Mouse (Mus musculus): ENCODE data around the gene Ift20.

The Ift20 gene

DNA sequence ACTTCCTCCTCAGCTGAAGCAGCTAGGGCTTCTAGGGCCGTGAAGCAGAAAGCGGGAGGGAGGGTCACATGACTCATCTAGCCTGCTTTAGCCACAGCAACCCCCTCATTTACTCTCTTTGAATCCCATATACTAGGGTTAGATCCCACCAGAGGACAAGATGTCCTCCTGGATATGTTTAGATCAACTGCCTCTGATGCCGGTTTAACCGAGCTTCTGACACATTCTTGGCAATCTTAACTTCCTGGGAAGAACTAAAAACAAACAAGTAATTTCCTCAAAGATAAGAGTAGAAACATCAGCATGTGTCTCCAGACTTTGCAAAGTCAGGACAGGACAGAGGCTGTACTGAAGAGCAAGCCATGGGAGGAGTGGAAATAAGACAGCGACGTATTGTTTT lies 30.6 kb downstream of the Ift20 start:
- in situ Hi-C loops (cut with MseI, MboI): no loop called here

DNA sequence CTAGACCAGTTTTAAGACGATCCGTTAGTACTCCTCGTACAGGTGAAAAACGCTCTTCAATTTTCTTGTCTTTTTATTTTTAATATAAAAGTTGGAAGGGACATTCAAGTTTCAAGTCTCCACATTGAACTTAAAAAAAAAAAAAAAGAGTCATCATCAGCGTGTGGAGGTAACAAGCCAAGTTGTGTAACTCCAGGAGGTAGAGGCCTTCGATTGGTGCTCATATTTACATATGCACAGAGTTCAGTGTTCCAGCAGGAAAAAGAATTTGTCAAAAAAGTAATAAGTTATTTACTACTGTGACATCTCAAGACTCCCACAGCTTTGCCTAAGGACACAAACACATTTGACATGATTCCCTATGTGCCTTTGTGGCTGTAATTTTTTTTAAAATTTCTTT lies 31.5 kb downstream of the Ift20 start:
- in situ Hi-C loops (cut with MseI, MboI): no loop called here

DNA sequence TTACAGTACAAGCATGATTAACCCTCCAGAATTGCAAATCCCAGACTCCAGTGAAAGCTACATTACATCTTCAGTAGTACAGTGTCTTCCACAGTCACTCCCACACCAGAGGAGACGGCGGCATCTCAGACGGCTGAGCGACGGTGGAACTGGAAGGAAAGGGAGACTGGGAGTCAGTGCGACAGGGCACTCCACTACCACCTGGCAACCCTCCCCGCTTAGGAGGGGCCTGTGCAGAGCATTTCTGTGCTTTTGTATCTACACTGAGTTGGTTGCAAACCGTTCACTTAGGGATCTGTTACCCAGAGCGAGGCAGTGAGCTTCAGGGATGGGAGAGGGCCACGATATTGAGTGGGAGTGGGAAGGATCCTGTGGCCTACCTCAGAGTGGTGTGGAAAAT lies 32.7 kb downstream of the Ift20 start:
- in situ Hi-C loops (cut with MseI, MboI): no loop called here

DNA sequence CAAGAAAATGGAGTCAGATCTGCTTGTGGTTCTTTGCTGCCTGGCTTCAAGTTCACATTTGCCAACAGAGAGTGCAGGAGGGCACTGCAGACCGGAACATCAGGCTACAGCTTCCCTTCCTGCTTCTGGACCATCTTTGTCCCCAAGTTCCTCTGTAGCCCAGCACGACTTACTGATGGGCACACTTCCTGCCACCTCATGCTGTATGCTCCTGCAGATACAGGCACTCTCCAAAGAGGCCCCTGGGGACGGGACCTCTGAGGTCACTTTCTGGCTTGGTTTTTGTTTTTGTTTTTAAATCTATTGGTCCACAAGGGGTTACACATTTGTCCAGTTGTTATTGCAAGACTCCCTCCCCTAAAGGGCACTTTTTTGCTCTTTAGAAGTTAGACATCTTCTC lies 33.6 kb downstream of the Ift20 start:
- in situ Hi-C loops (cut with MseI, MboI): loop anchor here in 1 of 2 experiments (10.0 kb wide), 1 partner anchor 255 kb away; the partner anchor contains the start of gene Lyrm9

DNA sequence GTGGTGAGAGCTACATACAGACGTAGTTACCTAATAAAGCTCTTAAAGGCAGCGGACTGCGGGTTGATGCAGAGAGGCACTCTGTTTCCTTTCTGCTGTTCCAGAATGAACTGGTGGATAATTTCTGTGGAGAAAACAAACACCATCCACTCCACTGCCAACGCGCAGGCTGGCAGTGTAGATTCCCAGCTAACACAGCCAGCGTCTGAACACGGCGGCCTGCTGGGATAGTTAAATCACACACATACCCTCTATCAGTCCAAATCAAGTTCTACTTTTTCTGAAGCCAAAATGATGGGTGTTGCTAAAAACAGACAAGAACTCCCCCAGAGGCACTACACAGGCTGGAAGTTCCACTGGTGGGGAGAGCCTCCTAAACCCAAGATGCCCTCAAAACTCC lies 35.3 kb downstream of the Ift20 start:
- in situ Hi-C loops (cut with MseI, MboI): loop anchor here in 1 of 2 experiments (10.0 kb wide), 1 partner anchor 253 kb away; the partner anchor contains the start of gene Lyrm9

DNA sequence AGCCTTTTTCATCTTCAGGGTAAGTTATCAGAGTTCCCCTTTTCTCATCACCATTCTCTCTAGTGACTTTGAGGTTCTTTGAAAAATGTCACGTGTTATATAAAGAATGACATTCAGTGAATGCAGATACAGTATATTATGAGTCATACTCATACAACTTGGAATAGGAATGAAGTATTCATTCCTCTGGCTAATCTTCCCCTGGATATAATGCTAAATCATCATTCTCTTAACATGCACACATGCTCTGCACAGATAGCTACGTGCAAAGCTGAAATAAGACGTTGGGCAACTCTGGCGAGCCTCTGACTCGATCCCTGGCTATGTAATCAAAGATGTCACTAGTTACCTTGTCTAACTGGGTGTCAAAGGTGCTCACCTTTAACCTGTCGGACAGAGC lies 35.7 kb downstream of the Ift20 start:
- in situ Hi-C loops (cut with MseI, MboI): loop anchor here in 1 of 2 experiments (10.0 kb wide), 1 partner anchor 253 kb away; the partner anchor contains the start of gene Lyrm9

DNA sequence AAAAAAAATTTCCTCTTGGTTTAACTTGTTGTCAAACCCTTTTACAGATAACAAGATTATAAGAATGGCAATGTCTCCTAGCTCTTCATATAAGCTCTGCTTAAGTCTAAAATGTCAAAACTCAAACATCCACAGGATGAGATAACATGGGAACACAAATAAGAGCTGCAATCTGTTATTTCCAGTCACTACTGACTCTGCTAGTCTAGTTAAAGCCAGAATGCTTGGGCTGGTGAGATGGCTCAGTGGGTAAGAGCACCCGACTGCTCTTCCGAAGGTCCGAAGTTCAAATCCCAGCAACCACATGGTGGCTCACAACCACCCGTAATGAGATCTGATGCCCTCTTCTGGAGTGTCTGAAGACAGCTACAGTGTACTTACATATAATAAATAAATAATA lies 37.9 kb downstream of the Ift20 start:
- in situ Hi-C loops (cut with MseI, MboI): loop anchor here in 1 of 2 experiments (10.0 kb wide), 1 partner anchor 251 kb away; the partner anchor contains the start of gene Lyrm9

DNA sequence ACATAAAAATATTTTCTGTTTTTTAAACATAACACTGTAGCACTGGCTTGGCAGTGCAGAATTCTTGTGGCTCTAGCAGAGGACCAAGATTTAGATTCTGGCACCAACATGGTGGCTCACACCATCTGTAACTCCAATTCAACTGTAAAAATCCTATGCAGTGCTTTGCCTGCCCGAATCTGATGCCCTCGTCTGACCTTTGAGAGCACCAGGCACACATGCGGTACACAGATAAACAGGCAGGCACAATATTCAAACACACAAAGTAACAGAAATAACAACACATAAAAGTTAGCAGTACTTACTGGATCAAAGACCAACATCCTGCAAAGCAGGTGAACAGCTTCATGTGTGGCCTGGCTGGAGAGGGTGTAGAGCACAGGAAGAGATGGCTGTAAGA lies 38.4 kb downstream of the Ift20 start:
- in situ Hi-C loops (cut with MseI, MboI): loop anchor here in 1 of 2 experiments (10.0 kb wide), 1 partner anchor 250 kb away; the partner anchor contains the start of gene Lyrm9

DNA sequence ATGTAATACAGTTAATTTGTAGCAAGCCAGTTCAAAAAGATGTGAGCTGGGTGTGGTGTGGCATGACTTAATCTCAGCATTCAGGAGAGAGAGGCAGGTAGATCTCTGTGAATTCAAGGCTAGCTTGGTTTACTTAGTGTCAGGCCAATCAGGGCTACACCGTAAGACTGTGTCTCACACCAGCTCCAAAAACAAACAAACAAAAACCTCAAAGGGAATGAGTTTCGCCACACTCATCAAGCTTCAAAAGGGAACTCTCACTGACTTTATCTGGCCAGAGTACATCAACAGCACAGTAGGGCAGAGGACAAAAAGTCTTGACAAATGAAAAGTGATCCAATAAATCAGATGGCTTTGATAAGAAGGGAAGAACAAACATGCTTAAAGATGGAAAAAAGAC lies 38.8 kb downstream of the Ift20 start:
- in situ Hi-C loops (cut with MseI, MboI): loop anchor here in 1 of 2 experiments (10.0 kb wide), 1 partner anchor 250 kb away; the partner anchor contains the start of gene Lyrm9

DNA sequence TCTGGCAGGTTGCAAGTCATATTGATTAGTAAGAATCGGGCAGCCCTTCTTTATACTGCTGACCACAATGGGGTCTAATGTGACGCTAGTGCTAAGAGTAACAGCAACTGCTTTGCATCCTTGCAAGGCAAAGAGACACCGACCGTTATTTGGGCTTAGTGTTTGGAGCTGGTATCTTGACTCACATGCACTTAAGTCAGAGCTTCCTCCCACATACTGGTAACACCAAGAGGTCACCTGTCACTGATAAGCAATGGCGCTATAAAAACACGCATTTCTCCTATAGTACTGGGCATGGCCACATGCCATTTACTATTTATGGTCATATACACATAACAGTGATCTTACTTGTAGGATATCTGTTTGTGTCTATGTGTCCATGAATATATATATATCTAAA lies 46.7 kb downstream of the Ift20 start:
- in situ Hi-C loops (cut with MseI, MboI): loop anchor here in 1 of 2 experiments (10.0 kb wide), 1 partner anchor 242 kb away; the partner anchor contains the start of gene Lyrm9

DNA sequence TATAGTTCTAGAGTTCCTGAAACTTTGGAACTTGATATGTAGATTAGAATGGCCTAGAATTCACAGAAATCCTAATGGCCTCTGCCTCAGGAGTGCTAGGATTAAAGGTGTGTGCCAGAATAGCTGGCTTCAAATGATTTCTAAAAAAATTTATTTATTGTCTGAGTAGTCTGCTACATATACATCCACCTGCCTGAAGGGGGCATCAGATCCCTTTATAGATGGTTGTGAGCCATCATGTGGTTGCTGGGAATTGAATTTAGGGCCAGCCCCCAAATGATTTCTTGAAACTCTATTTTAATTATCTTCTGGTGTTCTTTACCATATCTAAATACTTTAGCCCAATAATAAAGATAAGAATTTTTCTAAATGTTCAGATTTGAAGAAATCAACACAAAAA lies 49.9 kb downstream of the Ift20 start:
- in situ Hi-C loops (cut with MseI, MboI): loop anchor here in 1 of 2 experiments (10.0 kb wide), 1 partner anchor 239 kb away; the partner anchor contains the start of gene Lyrm9

DNA sequence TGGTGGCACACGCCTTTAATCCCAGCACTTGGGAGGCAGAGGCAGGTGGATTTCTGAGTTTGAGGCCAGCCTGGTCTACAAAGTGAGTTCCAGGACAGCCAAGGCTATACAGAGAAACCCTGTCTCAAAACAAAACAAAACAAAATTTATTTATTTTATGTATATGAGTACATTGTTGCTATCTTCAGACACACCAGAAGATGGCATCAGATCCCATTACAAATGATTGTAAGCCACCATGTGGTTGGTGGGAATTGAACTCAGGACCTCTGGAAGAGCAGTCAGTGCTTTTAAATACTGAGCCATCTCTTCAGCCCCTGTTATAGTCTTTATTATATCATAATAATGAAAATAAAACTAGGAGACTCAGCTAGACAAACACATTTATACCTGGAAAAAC lies 51.5 kb downstream of the Ift20 start:
- in situ Hi-C loops (cut with MseI, MboI): loop anchor here in 1 of 2 experiments (10.0 kb wide), 1 partner anchor 237 kb away; the partner anchor contains the start of gene Lyrm9

Data from mouse trophoblast stem cell (cell line).